Mouse (Mus musculus) adrenal gland, postnatal 25 days (tissue): ENCODE measurements around the gene Col4a2. TPM values are rescaled to one million over a fixed set of nuclear protein-coding genes. Genes with fewer than 3 reads are reported as not detected.

Experiments used
- DNase-seq: peaks from one replicate; pipeline ENCODE4 v3.0.0; 2021; ENCODE audit warnings: mixed read lengths
- long read RNA-seq: library from polyadenylated mRNA; stranded (forward); transcript quantifications from one replicate; pipeline ENCODE4 v2.0.0, GENCODE M21; 2021
- total RNA-seq: library from RNA; stranded (reverse); gene quantifications from 2 replicates; pipeline ENCODE4 v1.2.3, GENCODE M21; 2021

The Col4a2 gene
- 214 and 239 TPM in 2 replicates for total RNA-seq
- long read RNA-seq, full-length matches to known transcripts: 59 of 211 reads
- long read RNA-seq, partial matches to known transcripts: 145 of 211 reads
- long read RNA-seq, other reads (novel, unspliced or antisense): 7 of 211 reads

DNA sequence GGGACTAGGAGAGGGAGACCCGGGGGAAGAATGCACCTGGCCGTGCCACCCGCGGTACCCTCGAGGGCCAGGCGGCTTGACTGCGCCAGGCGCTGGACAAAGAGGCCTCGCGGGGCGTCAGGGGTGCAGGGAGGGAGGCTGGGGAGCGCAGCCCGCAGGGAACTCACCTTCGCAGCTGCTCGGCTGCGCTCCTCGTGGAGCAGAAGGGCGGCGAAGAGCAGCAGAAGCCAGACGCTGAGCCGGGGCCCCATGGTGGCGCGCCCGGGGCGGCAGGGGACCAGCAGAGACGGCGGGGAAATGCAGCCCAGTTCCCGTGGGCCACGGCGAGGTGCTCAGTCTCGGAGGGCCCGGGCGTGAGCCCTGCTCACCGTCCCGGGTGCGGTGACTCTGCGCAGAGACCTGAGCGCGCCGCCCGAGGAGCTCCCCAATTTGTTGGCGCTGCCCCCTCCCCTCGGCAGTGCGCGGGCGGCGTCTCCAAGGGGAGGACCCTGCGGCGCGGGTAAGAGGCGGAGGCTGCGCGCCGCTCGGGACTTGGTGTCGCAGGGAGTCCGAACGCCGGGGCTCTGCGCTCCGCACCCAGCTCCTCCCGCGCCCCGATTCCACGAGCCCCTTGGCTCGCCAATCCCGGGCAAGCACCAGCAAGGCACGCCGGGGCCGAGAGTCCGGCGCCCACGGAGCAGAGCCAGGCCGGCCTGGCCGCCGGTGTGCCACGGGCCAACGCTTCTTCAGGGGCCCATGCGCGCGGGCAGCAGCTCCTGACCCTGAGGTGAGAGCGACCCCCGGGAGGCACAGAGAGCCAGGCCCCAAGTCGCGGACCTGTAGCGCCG is at the start of gene Col4a2, which contains the start of gene Col4a1:
Gene Col4a2 (plus strand): TSS at position 457 of the 827 bp plus-strand sequence.
Gene Col4a1 (minus strand): TSS at position 478 of the 827 bp plus-strand sequence.
- peak; percentile 88 for DNase-seq

DNA sequence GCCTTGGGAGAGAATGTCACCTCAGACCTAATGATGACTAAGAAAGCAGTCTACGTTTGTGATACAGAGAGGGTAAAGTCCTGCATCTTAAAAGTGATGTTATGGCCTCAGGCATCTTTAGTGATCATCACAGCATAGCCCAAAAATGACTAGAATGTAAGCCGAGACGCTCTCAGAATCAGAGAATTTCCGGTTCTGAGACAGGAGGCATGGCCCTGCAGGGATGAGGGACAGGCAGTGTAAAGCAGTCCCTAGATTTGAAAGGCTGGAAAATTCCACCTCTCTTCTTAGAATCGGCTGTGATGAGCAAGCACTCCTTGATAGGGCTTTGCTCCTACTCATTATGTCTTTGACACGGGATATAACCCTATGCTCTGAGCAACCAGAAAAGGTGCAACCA is 48.8 kb upstream of the Col4a2 start:
- DNase-seq: no peak

DNA sequence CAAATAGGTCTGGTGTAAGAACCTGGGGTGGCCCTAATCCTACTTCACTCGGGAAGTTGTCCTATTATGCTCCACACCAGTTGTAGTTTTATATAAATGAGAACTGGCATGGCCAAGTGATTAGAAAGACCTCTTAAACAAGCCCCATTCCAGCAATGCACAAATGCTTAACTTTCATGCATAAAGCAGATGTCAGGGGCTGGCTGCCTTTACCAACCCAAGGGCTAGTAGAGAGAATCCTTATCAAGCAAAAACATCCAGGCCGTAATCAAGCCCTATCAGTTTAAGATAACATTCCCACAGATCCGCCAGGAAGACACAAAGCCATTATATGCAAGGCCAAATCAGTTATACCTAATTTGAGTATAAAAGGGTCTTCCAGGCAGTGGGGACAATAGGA is 46.6 kb upstream of the Col4a2 start:
- DNase-seq: no peak

DNA sequence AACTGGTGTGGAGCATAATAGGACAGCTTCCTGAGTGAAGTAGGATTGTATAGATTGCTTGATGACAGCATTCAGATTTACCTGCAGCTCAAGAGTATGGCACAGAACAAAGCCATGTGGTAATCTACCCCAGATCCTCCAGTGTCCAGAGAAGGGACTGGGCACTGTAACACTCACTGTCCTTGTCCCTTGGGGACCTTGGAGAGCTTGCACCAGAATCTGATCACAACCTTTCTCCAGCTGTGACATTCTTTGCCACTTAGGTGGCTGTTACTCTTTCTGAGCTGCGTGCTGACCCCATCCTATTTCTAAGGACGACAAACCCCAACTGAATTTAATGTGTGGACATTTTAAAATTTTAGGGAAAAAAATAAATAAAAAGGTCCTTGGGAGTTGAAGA is 46.1 kb upstream of the Col4a2 start:
- DNase-seq: no peak

DNA sequence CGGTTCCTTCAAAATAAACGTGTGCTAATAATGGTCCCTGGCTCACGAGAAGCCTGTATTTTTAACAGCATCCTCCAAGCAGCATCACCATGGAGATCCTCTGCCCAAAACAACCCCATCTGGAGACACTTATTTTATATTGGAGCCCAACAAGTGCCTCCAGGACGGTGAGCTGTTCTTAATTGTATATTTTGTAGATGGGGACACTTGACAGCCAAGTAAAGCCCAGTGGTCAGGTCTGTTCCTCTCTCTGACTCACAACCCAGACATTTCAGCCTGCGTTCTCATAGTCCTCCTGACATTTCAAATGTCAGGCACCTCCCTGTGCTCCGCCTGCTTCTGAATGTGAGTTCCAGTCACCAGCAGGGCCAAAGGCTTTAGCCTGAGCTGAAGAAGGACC is 43.9 kb upstream of the Col4a2 start:
- DNase-seq: no peak

DNA sequence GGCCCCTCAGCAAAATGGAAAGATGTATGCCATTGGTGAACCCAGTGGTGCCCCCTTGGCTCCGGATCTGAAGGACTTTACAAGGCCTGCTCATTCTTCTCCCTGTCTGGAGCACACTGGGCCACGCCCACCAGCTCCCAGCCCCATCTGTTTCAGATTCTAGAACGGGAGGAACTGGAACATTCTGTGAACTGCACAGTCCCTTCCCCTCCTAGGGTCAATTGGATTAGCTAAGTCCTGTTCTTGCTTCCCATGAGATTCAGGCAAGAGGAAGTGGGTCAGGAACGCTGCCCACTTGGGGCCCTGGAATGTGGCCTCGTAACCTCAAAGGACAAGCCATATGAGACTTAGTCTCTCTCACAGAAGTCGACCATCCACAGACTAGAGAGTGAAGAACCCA is 41.8 kb upstream of the Col4a2 start:
- no peak for DNase-seq

DNA sequence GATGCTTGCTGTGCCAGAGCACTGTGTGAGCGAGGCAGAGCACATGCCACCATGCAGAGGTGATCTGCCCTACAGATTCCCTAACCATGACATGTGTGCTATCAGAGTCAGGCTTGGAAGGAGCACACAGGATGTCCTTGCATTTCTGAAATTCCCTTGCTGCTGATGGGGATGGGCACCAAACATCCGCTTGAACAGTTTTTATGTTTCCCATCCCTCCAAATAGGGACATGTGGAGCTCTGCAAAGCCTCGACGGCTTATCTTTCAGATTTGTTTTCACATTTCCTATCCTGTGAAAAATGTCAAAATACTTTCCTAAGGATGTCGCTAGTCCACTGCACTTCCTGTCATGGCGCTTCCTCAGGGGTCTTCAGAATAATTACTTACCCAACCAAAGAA is 40.4 kb upstream of the Col4a2 start:
- no peak for DNase-seq

DNA sequence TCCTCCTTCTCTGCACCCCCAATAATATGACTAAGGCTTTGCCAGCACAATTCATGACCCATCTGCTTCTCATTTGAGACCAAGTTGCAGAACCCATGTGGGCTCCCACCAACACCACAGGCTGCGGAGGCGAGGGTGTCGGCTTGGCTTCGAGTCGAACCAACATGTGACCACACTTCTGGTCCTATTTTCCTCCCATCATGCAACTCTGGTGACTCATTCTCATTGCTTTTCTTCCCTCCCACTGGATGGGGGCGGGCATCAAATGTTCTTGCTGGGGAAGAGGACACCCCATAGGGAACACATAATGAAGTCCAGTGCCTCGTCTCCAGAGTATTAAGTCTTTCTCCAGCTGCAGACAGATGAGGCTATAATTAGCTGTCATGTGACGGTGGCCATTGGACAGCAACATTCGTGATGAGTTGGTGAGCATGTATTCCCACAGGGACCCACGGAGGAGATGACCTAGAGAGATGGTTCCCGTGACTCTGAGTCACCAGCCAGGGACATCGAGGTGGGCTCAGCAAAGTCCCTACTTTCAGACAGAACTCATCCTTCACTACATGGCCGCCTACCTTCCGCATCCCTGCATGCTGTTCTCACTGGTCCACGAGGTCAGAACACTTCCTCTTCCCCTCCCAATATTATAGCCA is 39.0 kb upstream of the Col4a2 start:
- no peak for DNase-seq

DNA sequence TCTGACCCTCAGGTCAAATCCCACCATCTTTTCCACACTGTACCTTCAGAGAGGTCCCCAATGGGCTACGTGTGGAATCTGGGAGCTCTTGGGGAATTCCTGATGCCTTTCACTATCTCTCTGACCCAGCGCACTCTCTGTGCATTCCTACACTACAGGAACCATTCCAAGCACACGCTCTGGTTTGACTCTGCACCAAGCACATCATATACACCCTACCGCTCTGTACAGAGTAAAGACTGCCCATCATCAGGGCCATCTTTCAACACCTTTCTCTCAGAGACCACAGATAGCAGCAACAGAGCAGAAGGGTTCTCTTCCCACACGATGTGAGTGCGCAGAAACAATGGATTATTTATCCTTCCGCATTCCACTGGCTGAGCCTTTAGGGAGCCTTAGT is 38.2 kb upstream of the Col4a2 start:
- DNase-seq: no peak

DNA sequence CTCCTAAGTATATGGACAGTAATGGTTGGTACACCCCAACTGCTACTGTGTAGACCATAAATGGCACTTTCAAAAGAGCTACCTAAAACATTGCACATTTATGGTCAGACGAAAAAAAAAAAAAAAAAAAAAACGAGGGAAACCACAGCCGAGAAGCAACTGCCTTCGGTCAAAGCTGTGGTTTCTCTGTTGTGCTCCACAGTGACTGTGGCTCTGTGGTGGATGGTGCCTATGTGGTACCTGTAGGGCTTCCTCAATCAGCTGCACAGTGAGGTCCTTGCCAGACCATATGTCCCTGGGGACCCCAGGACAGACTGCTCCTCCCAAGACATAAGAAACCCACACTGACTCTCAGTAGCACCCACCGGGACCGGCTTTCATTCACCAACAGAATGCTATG is 36.3 kb upstream of the Col4a2 start:
- no peak for DNase-seq

DNA sequence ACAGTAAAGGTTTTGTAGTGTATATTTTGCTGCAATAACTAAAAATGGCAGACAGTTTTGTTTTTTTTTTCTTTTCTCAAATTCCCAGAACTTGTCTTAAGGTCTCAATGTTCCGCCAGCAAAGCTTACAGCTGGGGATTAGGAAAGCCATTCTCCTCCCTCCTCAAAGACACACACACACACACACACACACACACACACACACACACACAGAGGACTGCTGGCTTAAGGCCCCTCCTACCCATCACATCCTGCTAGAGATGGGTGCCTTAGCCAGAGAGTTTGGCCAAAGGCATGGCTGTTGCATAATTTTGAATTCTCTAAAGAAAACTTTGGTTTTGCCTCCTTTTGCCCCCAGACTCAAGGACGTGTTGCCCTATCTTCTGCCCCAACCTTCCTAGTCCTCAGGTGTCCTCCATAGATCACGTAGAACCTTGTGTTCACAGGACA is 35.0 kb upstream of the Col4a2 start:
- DNase-seq: no peak

DNA sequence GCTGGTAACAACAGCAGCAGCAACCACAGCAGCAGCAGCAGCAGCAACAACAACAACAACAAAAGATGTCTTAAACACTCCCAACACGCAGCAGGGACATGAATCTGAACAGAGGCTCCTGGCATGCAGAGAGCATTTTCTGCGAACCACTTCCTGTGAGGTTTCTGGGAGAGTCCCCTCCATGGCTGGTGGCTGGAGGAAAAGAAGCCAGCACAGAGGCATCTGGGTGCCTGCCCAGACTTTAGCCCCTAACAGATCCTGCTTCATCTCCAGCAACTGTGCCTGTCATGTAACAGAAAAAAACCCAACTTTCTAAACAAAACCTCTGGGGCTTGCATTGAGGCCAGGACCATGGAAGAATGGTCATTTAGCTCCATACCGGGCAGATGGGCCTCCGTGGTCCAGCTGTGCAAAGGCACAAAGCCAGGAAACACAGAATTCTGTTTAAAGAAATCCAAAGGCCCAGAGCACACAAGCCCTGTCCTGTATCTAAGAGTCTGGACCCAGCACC is 34.4 kb upstream of the Col4a2 start:
- DNase-seq: no peak

DNA sequence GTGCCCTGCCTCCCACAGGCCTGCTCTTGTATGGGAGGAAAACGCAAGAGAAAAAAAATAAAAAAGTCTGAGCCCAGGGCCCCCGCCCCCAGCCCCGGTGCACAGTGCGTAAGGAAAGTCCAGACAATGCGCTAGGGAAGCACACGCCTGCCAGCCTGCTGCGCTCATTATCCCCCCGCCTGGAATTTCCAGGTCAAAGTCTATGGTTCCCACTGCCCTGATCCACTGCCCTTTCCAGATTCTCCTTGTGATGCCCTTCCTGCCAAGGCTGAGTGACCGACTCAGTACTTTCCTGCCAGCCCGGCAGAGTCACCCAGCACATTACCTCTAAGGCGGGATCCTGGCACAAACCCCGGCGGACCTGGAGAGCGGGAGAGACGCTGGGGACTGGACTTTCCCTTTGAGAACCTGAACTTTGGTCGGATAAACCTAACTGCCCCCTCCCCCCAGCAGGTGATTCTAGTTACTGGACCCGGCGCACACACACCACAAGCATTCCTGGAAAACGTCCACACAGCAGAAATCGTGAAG is 33.2 kb upstream of the Col4a2 start:
- peak; percentile 65 for DNase-seq

DNA sequence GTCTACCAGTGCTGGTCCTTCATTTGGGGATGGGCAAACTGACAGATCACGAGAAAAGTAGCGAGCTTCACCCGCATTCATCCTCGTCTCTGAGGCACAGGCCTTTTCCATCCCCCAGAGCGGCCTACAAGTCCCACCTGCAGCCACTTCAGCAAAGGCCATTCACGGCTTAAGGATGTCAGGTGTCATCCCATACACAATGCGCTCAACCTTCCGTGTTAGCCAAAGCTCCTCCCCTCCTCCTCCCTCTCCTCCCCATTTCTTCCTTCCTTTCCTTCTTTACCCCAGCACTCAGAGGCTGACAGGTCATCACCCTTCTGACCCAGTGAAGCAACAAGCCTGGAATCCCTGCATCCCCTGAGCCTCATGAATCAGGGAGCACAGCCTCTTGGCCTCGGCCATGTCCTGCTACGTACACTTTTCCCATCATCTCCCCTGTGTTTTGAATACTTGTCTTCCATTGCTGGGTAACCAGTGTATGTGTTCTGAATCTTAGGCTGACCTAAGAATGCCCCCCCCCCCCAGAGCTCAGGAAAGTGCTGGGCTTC is 31.8 kb upstream of the Col4a2 start:
- no peak for DNase-seq

DNA sequence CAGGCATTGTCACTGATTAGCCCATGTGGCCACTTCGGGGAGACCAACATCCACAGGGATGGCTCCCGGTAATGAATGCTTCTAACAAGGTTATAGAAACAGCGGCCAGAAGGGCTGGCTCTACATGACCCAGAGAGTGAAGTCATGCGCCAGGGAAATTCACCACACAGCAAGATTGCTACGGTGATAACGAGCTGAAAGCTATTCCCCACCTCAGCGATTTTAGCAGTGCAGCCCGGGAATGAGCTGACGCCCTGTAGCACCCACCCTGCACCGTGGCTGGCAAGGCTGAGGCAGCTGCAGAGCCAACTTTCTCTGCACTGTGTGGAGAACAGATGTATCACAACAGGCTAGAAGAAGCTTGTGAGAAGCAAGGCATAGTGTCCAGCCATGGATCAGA is 30.5 kb upstream of the Col4a2 start:
- DNase-seq: no peak

DNA sequence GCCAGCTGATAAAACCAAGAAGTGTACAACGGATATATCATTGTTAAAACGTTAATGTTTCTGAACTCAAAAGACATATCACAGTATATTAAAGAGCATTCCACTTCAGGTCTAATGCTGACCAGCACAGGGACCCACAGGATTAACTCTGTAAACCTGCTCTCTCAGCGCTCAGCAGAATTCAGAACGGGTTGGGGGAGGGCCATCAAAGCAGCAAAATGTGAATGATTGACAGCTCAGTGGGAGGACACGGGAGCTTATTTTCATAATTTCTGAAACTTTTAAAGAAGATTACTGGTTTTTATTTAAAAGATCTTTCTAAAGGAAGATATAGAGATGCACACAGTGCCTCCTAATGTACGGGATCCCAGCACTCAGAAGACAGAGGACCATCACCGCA is 29.9 kb upstream of the Col4a2 start:
- DNase-seq: no peak

DNA sequence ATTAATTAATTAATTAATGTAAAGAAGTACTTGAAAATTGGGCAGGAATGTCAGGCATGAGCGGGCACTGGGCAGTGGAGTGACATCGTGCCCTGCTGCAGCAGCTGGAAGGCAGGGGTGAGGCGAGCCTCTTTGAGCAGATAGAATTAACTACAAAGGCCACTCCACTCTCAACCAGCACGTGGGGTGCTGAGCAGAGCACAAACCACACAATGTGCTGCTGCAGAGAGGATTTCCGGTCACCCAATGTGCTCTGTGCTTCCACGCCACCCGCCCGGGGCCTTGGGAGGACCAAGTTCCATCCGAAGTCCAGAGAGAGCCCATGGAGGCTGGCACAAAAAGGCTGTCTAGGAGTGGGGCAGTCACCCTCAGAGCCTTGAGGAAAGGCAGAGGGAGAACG is 29.4 kb upstream of the Col4a2 start:
- DNase-seq: no peak

DNA sequence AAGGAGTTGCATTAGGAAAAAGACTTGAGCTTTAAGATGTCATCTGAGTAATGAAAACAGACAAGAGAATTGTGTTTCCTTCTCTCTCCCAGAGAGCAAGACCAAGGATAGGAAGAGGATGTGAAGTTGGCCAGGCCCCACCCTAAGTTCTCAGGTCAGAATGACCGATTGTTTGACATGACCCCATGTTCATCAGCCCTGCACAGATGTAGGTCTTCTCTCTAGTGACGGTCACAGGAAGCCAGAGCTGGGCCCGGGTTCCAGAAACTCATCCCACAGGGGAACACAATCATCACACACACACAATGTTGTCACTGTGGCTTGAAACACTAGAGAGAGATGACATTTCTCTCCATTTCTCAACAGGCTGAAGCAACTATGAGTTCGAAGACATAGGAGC is 27.2 kb upstream of the Col4a2 start:
- DNase-seq: no peak

DNA sequence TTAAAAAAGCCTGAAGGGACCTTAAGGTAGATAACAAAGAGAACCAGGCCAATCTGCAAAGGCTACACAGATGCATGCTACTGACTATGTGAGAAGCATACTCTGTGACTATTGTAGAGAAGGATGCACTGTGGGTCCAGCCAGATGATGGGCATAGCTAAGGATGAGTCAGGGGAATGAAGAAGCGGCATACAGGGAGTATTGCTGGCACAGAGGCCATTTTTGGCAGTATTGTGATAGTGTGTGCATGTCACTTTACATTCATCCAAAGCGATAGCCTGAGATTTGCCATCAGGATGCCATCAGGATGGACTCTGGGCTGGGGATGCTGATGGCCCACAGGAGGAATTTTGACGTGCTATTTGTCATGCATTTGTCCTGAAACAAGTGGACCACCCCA is 25.5 kb upstream of the Col4a2 start:
- DNase-seq: no peak

DNA sequence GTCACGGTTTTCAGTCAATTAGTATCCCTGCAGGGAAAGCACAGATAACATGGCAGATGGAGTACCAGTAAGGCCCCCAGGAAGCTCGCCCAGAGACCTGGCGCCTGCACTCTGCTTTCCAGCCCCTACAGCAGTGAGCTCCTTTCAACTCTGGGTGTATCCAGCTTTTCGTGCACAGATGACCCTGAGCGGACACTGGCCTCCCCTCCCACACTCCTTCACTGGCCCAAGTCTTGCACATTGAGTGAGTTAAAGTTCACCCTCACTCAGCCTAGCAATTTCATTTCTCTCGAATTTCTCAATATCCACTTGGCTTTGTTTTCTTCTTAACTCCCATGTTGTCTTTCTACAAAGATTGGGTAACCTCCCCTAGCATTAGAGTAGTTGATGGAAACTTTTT is 24.3 kb upstream of the Col4a2 start:
- DNase-seq: no peak

DNA sequence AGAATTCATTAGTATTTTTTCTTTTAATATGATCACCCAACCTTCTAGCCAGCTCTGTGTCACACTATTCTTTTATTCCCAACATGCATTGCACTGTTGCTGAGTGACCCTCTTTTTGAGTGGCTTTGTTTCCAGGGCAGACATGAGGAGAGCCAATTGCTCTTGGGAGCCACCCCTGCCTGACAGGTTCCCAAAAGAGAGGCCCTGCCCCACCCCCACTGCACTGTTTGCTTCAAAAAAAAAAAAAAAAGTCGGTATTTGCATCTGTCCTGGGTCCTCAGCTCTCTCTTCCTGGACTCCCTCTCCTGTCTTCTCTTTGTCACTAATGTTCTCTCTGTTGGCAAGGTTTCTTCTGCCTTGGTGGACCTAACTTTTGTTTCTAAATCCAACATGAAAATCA is 22.1 kb upstream of the Col4a2 start:
- DNase-seq: no peak

DNA sequence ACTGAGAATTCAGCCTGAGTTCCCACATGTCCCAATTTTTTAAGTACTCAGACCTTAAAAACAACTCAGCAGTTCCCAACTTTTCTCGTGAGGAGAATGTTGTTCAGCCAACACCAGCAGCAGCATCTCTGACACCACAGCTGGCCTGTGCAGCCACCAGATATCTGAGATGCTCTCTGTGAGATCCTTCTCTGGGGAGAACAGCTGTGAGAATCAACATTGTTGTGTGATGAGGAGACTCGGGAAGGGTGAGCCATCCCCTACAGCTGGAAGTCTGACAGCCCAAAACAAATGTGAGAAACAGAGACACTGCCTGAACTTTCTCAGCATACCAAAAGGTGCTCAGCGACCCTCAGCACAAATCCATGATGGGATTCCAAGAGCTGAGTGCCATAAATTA is 20.0 kb upstream of the Col4a2 start:
- DNase-seq: no peak
